Mouse (Mus musculus) hindbrain, embryonic 10.5 days (tissue): ENCODE data around the gene Ormdl2. TPM values are rescaled to one million over a fixed set of nuclear protein-coding genes. Genes with fewer than 3 reads are reported as not detected.

Source experiments
- DNase-seq: peaks from one replicate; pipeline ENCODE4 v3.0.0-alpha.2; 2017; ENCODE audit warnings: low spot score
- H3K27ac ChIP-seq: fragments of 300-500 bp; sonication (generic); 2 replicates; pipeline ENCODE4 v1.5.1; 2016; ENCODE audit warnings: mild to moderate bottlenecking, moderate library complexity
- H3K27me3 ChIP-seq: fragments of 300-500 bp; sonication (generic); 2 replicates; pipeline ENCODE4 v1.6.1; 2016; ENCODE audit warnings: mild to moderate bottlenecking; ENCODE audit not compliant: poor library complexity, insufficient read depth, severe bottlenecking
- H3K36me3 ChIP-seq: fragments of 300-500 bp; sonication (generic); 2 replicates; pipeline ENCODE4 v1.6.1; 2016; ENCODE audit warnings: mild to moderate bottlenecking, moderate library complexity
- H3K4me1 ChIP-seq: fragments of 300-500 bp; sonication (generic); replicated peaks from 2 replicates; pipeline ENCODE4 v1.6.1; 2016; ENCODE audit warnings: mild to moderate bottlenecking
- H3K4me3 ChIP-seq: fragments of 300-500 bp; sonication (generic); 2 replicates; pipeline ENCODE4 v1.5.1; 2016; ENCODE audit warnings: mild to moderate bottlenecking, moderate library complexity
- H3K9me3 ChIP-seq: fragments of 300-500 bp; sonication (generic); 2 replicates; pipeline ENCODE4 v1.6.1; 2016; ENCODE audit warnings: mild to moderate bottlenecking, moderate library complexity
- WGBS: fragments of 180-500 bp; shearing (Covaris S2); methylation state at CpG from one replicate; pipeline ENCODE4 v1.1.7; 2016; 5-methylcytosine and 5-hydroxymethylcytosine counted together
- polyA plus RNA-seq: library from polyadenylated mRNA; unstranded; fragments of >200 nt; fragmentation: Nextera tagmentation; extraction: Ambion mirVana; gene quantifications from 2 replicates; pipeline ENCODE4 v1.2.1, GENCODE M21; 2016

The Ormdl2 gene
- polyA plus RNA-seq, 1 experiment from 2014 or later = 74.1 TPM

- Histone ChIP-seq H3K36me3 (peaks cover 31% of the 10 kb centered on the region), H3K4me3 (no peak overlapping the region), H3K9me3 (no peaks in the 10 kb centered on the region), H3K27me3 (no peaks in the 10 kb centered on the region), H3K4me1 (peaks cover 18% of the 10 kb centered on the region), H3K27ac (no peak overlapping the region)
- no peak for DNase-seq
- WGBS = 95% methylated on average over 8 of the region's 8 CpGs
These were observed 22.8 kb downstream of the Ormdl2 start for GRCm38 (mm10) chr10:128798676-128799075.

DNA sequence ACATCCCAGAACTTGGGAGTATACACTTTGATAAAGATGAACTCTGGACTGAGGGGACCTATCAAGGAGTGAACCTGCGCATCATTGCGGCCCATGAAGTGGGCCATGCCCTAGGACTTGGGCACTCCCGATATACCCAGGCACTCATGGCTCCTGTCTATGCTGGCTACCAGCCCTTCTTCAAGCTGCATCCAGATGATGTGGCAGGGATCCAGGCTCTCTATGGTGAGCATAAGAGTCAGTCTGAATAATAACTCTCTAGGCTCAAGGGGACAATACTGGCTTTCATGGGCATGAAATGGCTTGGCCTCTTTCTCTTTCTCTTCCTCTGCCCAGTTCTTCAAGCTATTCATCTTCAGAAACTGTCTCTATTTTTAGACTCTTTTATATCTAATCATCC is 25.9 kb downstream of the Ormdl2 start:
- Histone ChIP-seq H3K9me3 (no peaks in the 10 kb centered on the region), H3K4me3 (no peak overlapping the region), H3K36me3 (peaks cover 14% of the 10 kb centered on the region), H3K4me1 (0 out of 2 replicates have a peak, but pooled peaks cover 3% of the 10 kb centered on the region), H3K27me3 (no peaks in the 10 kb centered on the region), H3K27ac (no peak overlapping the region)
- whole genome bisulfite sequencing = 95% methylated on average over 3 of the region's 3 CpGs
- no peak for DNase-seq

DNA sequence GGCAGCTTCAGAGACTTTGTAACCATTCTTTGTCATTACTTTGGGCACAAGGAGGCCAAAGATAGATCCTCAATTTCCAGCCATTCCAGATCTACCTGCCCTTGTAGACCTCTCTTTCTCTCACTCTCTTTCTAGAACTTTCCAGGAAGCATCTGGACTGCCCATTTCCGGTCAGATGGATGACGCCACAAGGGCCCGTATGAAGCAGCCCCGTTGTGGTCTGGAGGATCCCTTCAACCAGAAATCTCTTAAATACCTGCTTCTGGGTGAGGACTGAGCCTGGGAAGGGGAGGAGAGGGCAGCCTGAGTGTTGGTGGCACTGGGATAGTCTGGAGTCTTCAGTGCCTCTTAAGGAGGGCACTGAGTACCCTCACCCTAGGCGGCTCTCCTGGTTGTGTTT is 27.1 kb downstream of the Ormdl2 start:
- H3K9me3 ChIP-seq = no peaks in the 10 kb centered on the region
- H3K36me3 ChIP-seq = 0 out of 2 replicates have a peak, but pooled peaks cover 5% of the 10 kb centered on the region
- H3K27me3 ChIP-seq = no peaks in the 10 kb centered on the region
- H3K27ac ChIP-seq = no peak overlapping the region
- 93% methylated on average over 5 of the region's 5 CpGs for WGBS
- DNase-seq = no peak
- H3K4me3 ChIP-seq = no peak overlapping the region
- H3K4me1 ChIP-seq = 0 out of 2 replicates have a peak, but pooled peaks cover 5% of the 10 kb centered on the region

- no peak for DNase-seq
- 0 out of 2 replicates have a peak, but pooled peaks cover 5% of the 10 kb centered on the region for H3K4me1 ChIP-seq
- no peak overlapping the region for H3K4me3 ChIP-seq
- H3K27me3 ChIP-seq = no peaks in the 10 kb centered on the region
- no peaks in the 10 kb centered on the region for H3K36me3 ChIP-seq
- H3K27ac ChIP-seq = no peak overlapping the region
- WGBS = 98% methylated on average over 1 of the region's 1 CpGs
- H3K9me3 ChIP-seq = no peaks in the 10 kb centered on the region
These were observed 28.2 kb downstream of the Ormdl2 start for GRCm38 (mm10) chr10:128793258-128793657.

DNA sequence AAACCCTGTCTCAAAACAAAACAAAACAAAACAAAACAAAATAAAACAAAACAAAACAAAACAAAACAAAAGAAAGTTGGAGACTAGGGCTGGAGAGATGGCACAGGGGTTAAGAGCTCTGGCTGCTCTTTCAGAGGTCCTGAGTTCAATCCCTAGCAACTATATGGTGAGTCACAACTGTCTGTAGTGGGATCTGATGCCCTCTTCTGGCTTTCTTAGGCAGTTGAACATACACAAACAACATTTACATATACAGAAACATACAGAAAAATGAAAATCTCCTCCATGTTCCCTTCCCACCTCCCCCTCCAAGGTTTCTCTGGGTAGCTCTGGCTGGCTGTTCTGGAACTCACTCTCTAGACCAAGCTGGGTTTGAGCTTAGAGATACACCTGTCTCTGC is 29.4 kb downstream of the Ormdl2 start:
- no peak for DNase-seq
- H3K9me3 ChIP-seq = no peaks in the 10 kb centered on the region
- no peaks in the 10 kb centered on the region for H3K36me3 ChIP-seq

GRCm38 (mm10) chr10:128790398-128791124 is 30.9 kb downstream of the Ormdl2 start, which contains the start of gene Mmp19:
Mmp19 (plus strand) TSS chr10:128790910.
- H3K9me3 ChIP-seq = no peaks in the 10 kb centered on the region
- WGBS = 77% methylated on average over 7 of the region's 7 CpGs
- DNase-seq = no peak
- no peaks in the 10 kb centered on the region for H3K27me3 ChIP-seq
- H3K27ac ChIP-seq = no peak within 1 kb of the TSS
- H3K4me3 ChIP-seq = no peak within 1 kb of the TSS
- no peaks in the 10 kb centered on the region for H3K36me3 ChIP-seq
- H3K4me1 ChIP-seq = 0 out of 2 replicates have a peak, but pooled peaks cover 5% of the 10 kb centered on the region

More for the DNA sequence above, 29.4 kb downstream of the Ormdl2 start:
- Histone ChIP-seq H3K4me1 (0 out of 2 replicates have a peak, but pooled peaks cover 5% of the 10 kb centered on the region), H3K27me3 (no peaks in the 10 kb centered on the region), H3K27ac (no peak overlapping the region), H3K4me3 (no peak overlapping the region)

- Histone ChIP-seq H3K27ac (no peak overlapping the region), H3K27me3 (no peaks in the 10 kb centered on the region), H3K9me3 (peaks cover 15% of the 10 kb centered on the region), H3K36me3 (no peaks in the 10 kb centered on the region), H3K4me3 (no peak overlapping the region), H3K4me1 (peaks cover 11% of the 10 kb centered on the region; the same call in 1 of the 2 replicates)
- WGBS = 88% methylated on average over 1 of the region's 1 CpGs
- no peak for DNase-seq
These were observed 41.2 kb downstream of the Ormdl2 start for GRCm38 (mm10) chr10:128780200-128780599.

DNA sequence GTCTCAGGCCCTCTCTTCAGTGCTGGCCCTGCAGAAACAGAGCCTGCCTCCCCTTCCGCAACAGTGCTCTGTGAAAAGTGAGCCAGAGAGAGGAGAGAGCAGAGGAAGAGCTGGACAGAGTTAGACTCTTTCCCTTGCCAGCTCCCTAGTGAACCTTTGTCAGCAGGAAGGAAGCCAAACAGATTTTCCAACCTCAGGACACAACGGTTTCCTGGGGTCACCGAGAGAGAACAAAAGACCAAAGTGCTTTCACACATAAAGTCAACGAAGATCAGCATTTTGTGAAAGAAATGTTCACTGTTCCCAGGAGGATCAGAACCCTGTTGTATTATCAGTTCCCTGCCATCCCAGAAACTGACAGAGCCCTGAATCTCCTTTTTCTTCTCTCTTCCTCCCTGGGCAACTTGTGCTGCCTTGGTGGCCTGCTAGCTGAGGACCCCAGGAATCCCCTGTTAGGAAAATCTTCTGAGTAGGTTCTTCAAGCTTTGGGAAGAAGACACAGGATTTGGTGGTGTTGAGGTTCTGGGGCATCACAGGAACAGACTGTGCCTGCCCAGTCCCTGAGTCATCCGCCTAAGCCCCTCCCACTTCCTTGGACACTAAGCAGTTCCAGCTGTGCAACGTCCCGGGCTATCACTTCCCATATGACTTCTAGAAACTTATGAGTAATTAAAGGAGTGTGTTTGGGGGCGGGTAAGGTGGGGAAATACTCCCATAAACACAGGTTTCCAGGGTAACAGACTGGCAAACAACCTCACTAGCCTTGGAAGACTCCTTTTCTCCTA is 42.2 kb downstream of the Ormdl2 start:
- H3K36me3 ChIP-seq = no peaks in the 10 kb centered on the region
- no peaks in the 10 kb centered on the region for H3K27me3 ChIP-seq
- 31% methylated on average over 8 of the region's 8 CpGs for WGBS
- H3K4me1 ChIP-seq = peaks cover 11% of the 10 kb centered on the region; the same call in 1 of the 2 replicates
- H3K4me3 ChIP-seq = no peak overlapping the region
- H3K9me3 ChIP-seq = peaks cover 10% of the 10 kb centered on the region
- peak overlapping the region; percentile 76 for H3K27ac ChIP-seq
- peak; percentile 34 for DNase-seq

DNA sequence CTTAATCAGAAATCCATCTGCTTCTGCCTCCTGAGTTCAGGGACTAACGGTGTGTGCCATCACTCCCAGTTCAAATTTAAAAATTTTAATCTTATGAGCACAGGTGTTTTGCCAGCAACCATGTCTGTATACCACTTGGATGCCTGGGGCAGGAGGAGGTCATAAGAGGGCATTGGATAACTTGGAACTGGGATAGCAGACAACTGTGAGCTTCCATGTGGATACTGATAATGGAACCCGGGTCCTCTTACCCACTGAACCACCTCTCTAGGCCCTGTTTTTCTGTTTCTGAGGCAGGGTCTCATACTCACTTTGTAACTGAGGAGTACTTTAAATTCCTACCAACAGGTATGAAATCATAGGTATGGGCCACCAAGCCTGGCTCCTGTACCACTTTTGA is 43.0 kb downstream of the Ormdl2 start:
- 86% methylated on average over 2 of the region's 2 CpGs for WGBS
- peaks cover 2% of the 10 kb centered on the region for H3K9me3 ChIP-seq
- H3K36me3 ChIP-seq = no peaks in the 10 kb centered on the region
- H3K27me3 ChIP-seq = no peaks in the 10 kb centered on the region
- H3K4me3 ChIP-seq = no peak overlapping the region
- H3K27ac ChIP-seq = no peak overlapping the region
- DNase-seq = no peak
- peaks cover 11% of the 10 kb centered on the region; the same call in 1 of the 2 replicates for H3K4me1 ChIP-seq

GRCm38 (mm10) chr10:128773685-128774084 is 47.8 kb downstream of the Ormdl2 start:
- Histone ChIP-seq H3K27ac (no peak overlapping the region), H3K27me3 (no peaks in the 10 kb centered on the region), H3K36me3 (no peaks in the 10 kb centered on the region), H3K9me3 (no peaks in the 10 kb centered on the region), H3K4me3 (no peak overlapping the region), H3K4me1 (0 out of 2 replicates have a peak, but pooled peaks cover 1% of the 10 kb centered on the region)
- 32% methylated on average over 5 of the region's 5 CpGs for WGBS
- DNase-seq = no peak

GRCm38 (mm10) chr10:128772895-128773294 is 48.5 kb downstream of the Ormdl2 start:
- WGBS = 84% methylated on average over 2 of the region's 2 CpGs
- Histone ChIP-seq H3K36me3 (peaks cover 4% of the 10 kb centered on the region; the same call in 1 of the 2 replicates), H3K9me3 (no peaks in the 10 kb centered on the region), H3K4me1 (no peaks in the 10 kb centered on the region), H3K27me3 (no peaks in the 10 kb centered on the region), H3K4me3 (no peak overlapping the region), H3K27ac (no peak overlapping the region)
- no peak for DNase-seq
